Mouse (Mus musculus): ENCODE measurements at regions not wholly inside any gene's neighbourhood (a gene's known extent, or its start where the extent isn't known, plus 50 kb on each side); places are given as distances from the start of the nearest gene placed in this dataset.

GRCm38 (mm10) chr13:82187196-82187595 lies 404.3 kb downstream of the Cetn3 start:
- DNase-seq (ENCODE audit: low spot score in 2 of 2): no peak

- no peak for DNase-seq (ENCODE audit: low spot score in 2 of 2)
Measured at GRCm38 (mm10) chr13:82200739-82201138, 417.9 kb downstream of the Cetn3 start.

GRCm38 (mm10) chr13:82225430-82225829 lies 442.6 kb downstream of the Cetn3 start:
- DNase-seq (ENCODE audit: low spot score in 2 of 2): no peak

- no peak for DNase-seq (ENCODE audit: low spot score in 2 of 2)
Measured at GRCm38 (mm10) chr13:82233901-82234300, 451.0 kb downstream of the Cetn3 start.

- DNase-seq (ENCODE audit: low spot score in 2 of 2): no peak
Measured at GRCm38 (mm10) chr13:82246231-82246630, 463.4 kb downstream of the Cetn3 start.

- no peak for DNase-seq (ENCODE audit: low spot score in 2 of 2)
Measured at GRCm38 (mm10) chr13:82250361-82250760, 467.5 kb downstream of the Cetn3 start.

GRCm38 (mm10) chr13:82258491-82258935 lies 475.6 kb downstream of the Cetn3 start:
- no peak for DNase-seq (ENCODE audit: low spot score in 2 of 2)

- no peak for DNase-seq (ENCODE audit: low spot score in 2 of 2)
Measured at GRCm38 (mm10) chr13:82264236-82264635, 481.4 kb downstream of the Cetn3 start.

GRCm38 (mm10) chr13:82265170-82265569 lies 482.3 kb downstream of the Cetn3 start:
- no peak for DNase-seq (ENCODE audit: low spot score in 2 of 2)

GRCm38 (mm10) chr13:82265736-82266135 lies 482.9 kb downstream of the Cetn3 start:
- DNase-seq (ENCODE audit: low spot score in 2 of 2): no peak

- no peak for DNase-seq (ENCODE audit: low spot score in 2 of 2)
Measured at GRCm38 (mm10) chr13:82274733-82275132, 491.9 kb downstream of the Cetn3 start.

GRCm38 (mm10) chr13:82276001-82276400 lies 493.1 kb downstream of the Cetn3 start:
- DNase-seq (ENCODE audit: low spot score in 2 of 2): no peak

GRCm38 (mm10) chr13:82280744-82281143 lies 497.9 kb downstream of the Cetn3 start:
- DNase-seq (ENCODE audit: low spot score in 2 of 2): no peak

- DNase-seq (ENCODE audit: low spot score in 2 of 2): no peak
Measured at GRCm38 (mm10) chr13:82295834-82296233, 513.0 kb downstream of the Cetn3 start.

GRCm38 (mm10) chr13:82304227-82304626 lies 521.4 kb downstream of the Cetn3 start:
- DNase-seq (ENCODE audit: low spot score in 2 of 2): no peak

- no peak for DNase-seq (ENCODE audit: low spot score in 2 of 2)
Measured at GRCm38 (mm10) chr13:82305076-82305475, 522.2 kb downstream of the Cetn3 start.

GRCm38 (mm10) chr13:82308336-82308735 lies 525.5 kb downstream of the Cetn3 start:
- DNase-seq (ENCODE audit: low spot score in 2 of 2): peak; percentile 11 to 19

GRCm38 (mm10) chr13:82316573-82317202 lies 533.8 kb downstream of the Cetn3 start:
- peak; percentile 27 to 36 for DNase-seq (ENCODE audit: low spot score in 2 of 2)

GRCm38 (mm10) chr13:82317203-82317580 lies 534.3 kb downstream of the Cetn3 start:
- DNase-seq (ENCODE audit: low spot score in 2 of 2): peak in 1 of 2 experiments; percentile 15

GRCm38 (mm10) chr13:82318395-82318794 lies 535.5 kb downstream of the Cetn3 start:
- no peak for DNase-seq (ENCODE audit: low spot score in 2 of 2)

- no peak for DNase-seq (ENCODE audit: low spot score in 2 of 2)
Measured at GRCm38 (mm10) chr13:82354355-82354754, 571.5 kb downstream of the Cetn3 start.

GRCm38 (mm10) chr13:82355296-82355695 lies 572.4 kb downstream of the Cetn3 start:
- no peak for DNase-seq (ENCODE audit: low spot score in 2 of 2)

GRCm38 (mm10) chr13:82359442-82359841 lies 576.6 kb downstream of the Cetn3 start:
- DNase-seq (ENCODE audit: low spot score in 2 of 2): no peak

- no peak for DNase-seq (ENCODE audit: low spot score in 2 of 2)
Measured at GRCm38 (mm10) chr13:82360711-82361110, 577.8 kb downstream of the Cetn3 start.

All from frontal cortex, postnatal 10 days (tissue).